Mouse (Mus musculus): ENCODE data around the gene Zbtb16. TPM values are rescaled to one million over a fixed set of nuclear protein-coding genes. Genes with fewer than 3 reads are reported as not detected.

The Zbtb16 gene
- polyA plus RNA-seq, 1 experiment from 2014 or later = 0.15 TPM

- peaks cover 39% of the 10 kb centered on the region for H3K27me3 ChIP-seq
- no peak for TF ChIP-seq CTCF (IDR thresholded peaks at IDR 0.05)
- CTCF ChIA-PET = no interaction called here
- no peak for DNase-seq (ENCODE audit: low read depth, low spot score)
- ATAC-seq = no peak
- in situ Hi-C loops (cut with MboI; ENCODE audit: low pct_unique_long_range_greater_than_20kb) = no loop called here
- POLR2A ChIA-PET = interaction anchor here (0.6 kb wide), 1 partner anchor 21 kb away, joined by 3 read pairs; no protein-coding TSS in a partner anchor
These were observed 82.1 kb downstream of the Zbtb16 start for GRCm38 (mm10) chr9:48753881-48754280.

GRCm38 (mm10) chr9:48751900-48752299 lies 84.1 kb downstream of the Zbtb16 start:
- in situ Hi-C loops (cut with MboI; ENCODE audit: low pct_unique_long_range_greater_than_20kb) = no loop called here
- no peak for ATAC-seq
- no peak for TF ChIP-seq CTCF (IDR thresholded peaks at IDR 0.05)
- H3K27me3 ChIP-seq = peaks cover 37% of the 10 kb centered on the region
- ChIA-PET CTCF (no interaction called here), POLR2A (interaction anchor here (0.6 to 0.9 kb wide), 2 partner anchors 14 to 528 kb away, joined by 4 read pairs; no protein-coding TSS in a partner anchor)
- DNase-seq (ENCODE audit: low read depth, low spot score) = no peak

DNA sequence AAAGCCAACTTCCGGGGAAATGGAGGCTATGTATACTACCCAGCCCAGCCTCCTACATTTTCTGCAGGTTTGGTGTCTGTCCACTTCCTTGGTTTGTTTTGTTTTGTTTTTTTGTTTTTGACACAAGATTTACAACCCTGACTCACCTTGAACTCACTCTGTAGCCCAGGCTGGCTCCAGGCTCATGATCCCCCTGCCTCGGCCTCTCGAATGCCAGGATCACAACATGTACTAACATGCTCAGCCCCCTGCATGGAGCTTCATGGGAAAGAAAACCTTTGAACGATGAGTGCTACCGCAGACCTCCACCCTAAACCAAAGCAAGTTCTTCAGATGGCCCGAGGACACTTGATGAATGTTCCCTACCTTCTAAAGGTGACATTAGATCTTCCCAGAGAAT lies 86.4 kb downstream of the Zbtb16 start:
- DNase-seq (ENCODE audit: low read depth, low spot score) (no peak), ATAC-seq (no peak)
- in situ Hi-C loops (cut with MboI; ENCODE audit: low pct_unique_long_range_greater_than_20kb) = no loop called here
- no peak for TF ChIP-seq CTCF (IDR thresholded peaks at IDR 0.05)
- peaks cover 37% of the 10 kb centered on the region for H3K27me3 ChIP-seq
- CTCF ChIA-PET = no interaction called here
- POLR2A ChIA-PET = no interaction called here

DNA sequence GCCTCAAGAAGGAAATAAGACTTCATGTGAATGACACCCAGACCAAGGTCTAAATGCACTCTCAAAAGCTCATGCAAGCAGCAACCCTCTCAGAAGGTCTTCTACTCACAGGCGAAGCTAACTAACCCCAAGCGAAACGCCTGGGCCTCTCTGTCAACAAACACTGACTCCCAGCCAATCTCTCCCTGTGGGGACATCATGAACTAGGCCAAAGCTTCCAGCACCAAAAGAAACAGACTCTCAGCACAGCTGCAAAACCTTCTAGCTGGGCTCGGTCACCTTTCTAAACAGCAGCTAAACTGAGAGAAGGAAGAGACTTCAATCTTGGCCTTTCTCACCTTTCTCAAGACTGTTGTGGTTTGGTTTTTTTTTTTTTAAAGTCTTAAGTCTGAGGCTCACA lies 86.9 kb downstream of the Zbtb16 start:
- POLR2A ChIA-PET = no interaction called here
- in situ Hi-C loops (cut with MboI; ENCODE audit: low pct_unique_long_range_greater_than_20kb) = no loop called here
- CTCF ChIA-PET = no interaction called here
- H3K27me3 ChIP-seq = peaks cover 40% of the 10 kb centered on the region
- DNase-seq (ENCODE audit: low read depth, low spot score) = no peak
- TF ChIP-seq CTCF (IDR thresholded peaks at IDR 0.05) = no peak
- no peak for ATAC-seq

GRCm38 (mm10) chr9:48748761-48749160 lies 87.3 kb downstream of the Zbtb16 start:
- H3K27me3 ChIP-seq = peaks cover 40% of the 10 kb centered on the region
- POLR2A ChIA-PET = no interaction called here
- CTCF ChIA-PET = no interaction called here
- DNase-seq (ENCODE audit: low read depth, low spot score) = no peak
- no peak for TF ChIP-seq CTCF (IDR thresholded peaks at IDR 0.05)
- no peak for ATAC-seq
- in situ Hi-C loops (cut with MboI; ENCODE audit: low pct_unique_long_range_greater_than_20kb) = no loop called here

GRCm38 (mm10) chr9:48748216-48748615 lies 87.8 kb downstream of the Zbtb16 start:
- in situ Hi-C loops (cut with MboI; ENCODE audit: low pct_unique_long_range_greater_than_20kb) = no loop called here
- H3K27me3 ChIP-seq = peaks cover 39% of the 10 kb centered on the region
- no peak for DNase-seq (ENCODE audit: low read depth, low spot score)
- ChIA-PET CTCF (no interaction called here), POLR2A (no interaction called here)
- ATAC-seq = no peak
- TF ChIP-seq CTCF (IDR thresholded peaks at IDR 0.05) = no peak

DNA sequence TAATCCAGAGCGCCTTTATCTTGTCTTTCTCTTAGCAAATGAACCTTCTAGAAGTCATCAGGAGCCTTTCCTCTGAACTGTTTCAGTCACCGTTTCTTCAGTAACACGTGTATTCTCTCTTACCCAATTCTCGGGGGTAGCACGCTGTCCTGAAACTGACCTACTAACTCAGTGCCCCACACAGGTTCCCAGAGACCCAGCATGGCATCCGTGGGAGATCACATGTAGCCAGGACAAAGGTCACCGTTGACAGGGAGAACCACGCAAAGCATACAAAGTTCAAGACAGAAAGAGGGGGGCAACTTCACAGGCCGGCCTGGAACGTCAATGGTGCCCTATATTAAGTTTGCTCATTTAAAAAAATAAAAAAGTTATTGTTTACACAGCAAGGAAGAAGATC lies 89.5 kb downstream of the Zbtb16 start:
- ChIA-PET POLR2A (no interaction called here), CTCF (no interaction called here)
- peaks cover 40% of the 10 kb centered on the region for H3K27me3 ChIP-seq
- no peak for ATAC-seq
- in situ Hi-C loops (cut with MboI; ENCODE audit: low pct_unique_long_range_greater_than_20kb) = no loop called here
- no peak for TF ChIP-seq CTCF (IDR thresholded peaks at IDR 0.05)
- DNase-seq (ENCODE audit: low read depth, low spot score) = no peak

DNA sequence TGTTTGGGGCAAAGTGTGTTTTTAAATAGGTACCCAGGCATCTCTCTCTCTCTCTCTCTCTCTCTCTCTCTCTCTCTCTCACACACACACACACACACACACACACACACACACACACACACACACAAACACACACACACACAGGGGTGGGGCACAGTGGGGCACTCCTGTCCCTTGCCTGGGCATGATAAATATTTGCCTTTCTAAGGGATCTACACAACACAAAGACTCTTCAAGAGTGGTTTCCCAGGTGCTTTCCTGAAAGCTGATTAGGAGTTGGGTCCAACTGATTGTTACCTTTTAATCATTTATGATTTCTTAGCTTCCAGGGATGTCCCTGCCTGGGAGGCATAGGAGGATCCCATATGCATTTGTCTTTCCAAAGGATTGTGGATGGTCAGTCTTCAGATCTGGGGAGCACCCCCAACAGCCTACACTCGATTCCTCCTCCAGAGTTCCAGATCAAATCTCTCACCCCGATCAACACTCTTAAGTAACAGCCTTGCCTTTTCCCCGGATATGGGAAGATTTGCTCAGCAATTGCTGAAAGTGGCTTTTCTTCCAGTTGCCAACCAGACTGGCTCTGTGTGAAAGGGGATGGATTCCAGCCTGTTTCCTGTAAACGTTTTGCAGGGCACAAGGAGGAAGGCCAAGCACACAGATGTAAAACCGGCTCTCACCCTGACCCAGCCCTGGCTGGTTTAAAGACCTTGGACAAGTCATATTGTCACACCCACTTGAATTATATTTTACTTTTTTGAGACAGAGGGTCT lies 90.5 kb downstream of the Zbtb16 start:
- ATAC-seq = no peak
- ChIA-PET POLR2A (no interaction called here), CTCF (no interaction called here)
- no peak for DNase-seq (ENCODE audit: low read depth, low spot score)
- peaks cover 38% of the 10 kb centered on the region for H3K27me3 ChIP-seq
- no peak for TF ChIP-seq CTCF (IDR thresholded peaks at IDR 0.05)
- in situ Hi-C loops (cut with MboI; ENCODE audit: low pct_unique_long_range_greater_than_20kb) = no loop called here

DNA sequence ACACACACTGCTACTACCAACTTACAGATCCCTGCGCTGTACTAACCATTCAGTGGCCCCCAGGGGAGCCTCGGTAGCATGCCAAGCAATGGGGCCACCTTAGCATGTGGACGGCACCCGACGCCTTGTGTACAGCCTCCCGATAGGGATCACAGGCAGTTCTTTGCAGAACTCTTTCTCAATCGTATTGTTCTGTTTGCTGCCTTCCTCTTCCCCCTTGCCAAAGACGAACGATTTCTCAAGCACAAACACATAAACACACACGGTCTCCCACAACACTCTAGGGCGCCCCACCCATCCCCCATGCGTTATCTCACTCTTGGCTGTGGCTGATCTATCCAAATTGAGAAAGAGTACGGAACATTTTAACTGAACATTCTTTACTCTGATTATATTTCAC lies 91.1 kb downstream of the Zbtb16 start:
- in situ Hi-C loops (cut with MboI; ENCODE audit: low pct_unique_long_range_greater_than_20kb) = no loop called here
- ATAC-seq = peak; percentile 29
- no peak for DNase-seq (ENCODE audit: low read depth, low spot score)

GRCm38 (mm10) chr9:48744451-48744850 lies 91.6 kb downstream of the Zbtb16 start:
- POLR2A ChIA-PET = no interaction called here
- TF ChIP-seq CTCF (IDR thresholded peaks at IDR 0.05) = no peak
- in situ Hi-C loops (cut with MboI; ENCODE audit: low pct_unique_long_range_greater_than_20kb) = no loop called here
- ATAC-seq (no peak), DNase-seq (ENCODE audit: low read depth, low spot score) (no peak)
- peaks cover 32% of the 10 kb centered on the region for H3K27me3 ChIP-seq
- CTCF ChIA-PET = no interaction called here

More for the DNA sequence above, 91.1 kb downstream of the Zbtb16 start:
- CTCF ChIA-PET = no interaction called here
- no peak for TF ChIP-seq CTCF (IDR thresholded peaks at IDR 0.05)
- H3K27me3 ChIP-seq = peaks cover 32% of the 10 kb centered on the region
- POLR2A ChIA-PET = no interaction called here

DNA sequence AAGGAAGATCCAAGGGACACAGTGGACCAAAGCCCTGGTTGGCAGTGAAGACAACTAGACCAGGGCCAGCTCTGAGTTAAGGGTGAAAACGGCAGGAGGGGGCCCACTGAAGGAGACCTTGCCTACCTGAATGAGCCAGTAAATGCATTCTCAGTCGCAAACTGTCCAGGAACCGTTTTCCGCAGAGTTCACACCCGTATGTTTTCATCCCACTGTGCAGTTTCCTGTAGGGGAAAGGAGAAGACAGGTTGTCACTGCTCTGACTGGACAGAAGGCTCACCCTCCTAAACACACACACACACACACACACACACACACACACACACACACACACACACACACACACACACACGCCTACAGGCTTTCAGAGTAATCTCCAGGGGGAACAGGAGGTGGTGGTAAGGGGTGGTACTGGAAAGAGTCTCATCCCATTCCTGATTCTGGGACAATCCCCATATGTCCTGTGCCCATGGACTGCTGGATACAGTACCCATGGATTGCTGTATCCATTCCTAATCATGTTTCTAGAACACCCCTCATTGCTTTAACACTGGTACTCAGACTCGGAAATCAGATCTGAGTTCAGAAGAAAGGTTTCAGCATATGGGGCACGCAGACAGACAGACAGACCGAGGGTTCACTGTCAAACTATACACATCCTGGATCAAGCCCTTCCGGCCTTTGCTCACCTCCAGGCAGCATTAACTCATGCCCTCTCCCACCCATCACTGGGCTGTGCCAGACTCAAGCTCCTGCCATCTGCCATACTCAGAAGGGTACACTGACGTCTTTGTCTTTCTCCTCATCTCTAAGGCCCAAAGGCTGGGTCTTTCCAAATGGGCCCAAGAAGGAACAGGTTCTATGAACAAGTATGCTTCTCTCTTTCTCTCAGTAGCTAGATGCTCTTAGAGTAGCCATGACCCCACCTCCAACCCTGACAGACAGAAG lies 92.4 kb downstream of the Zbtb16 start:
- DNase-seq (ENCODE audit: low read depth, low spot score) = no peak
- ChIA-PET POLR2A (no interaction called here), CTCF (no interaction called here)
- TF ChIP-seq CTCF (IDR thresholded peaks at IDR 0.05) = no peak
- in situ Hi-C loops (cut with MboI; ENCODE audit: low pct_unique_long_range_greater_than_20kb) = no loop called here
- ATAC-seq = no peak
- H3K27me3 ChIP-seq = peaks cover 32% of the 10 kb centered on the region

All from Patski (cell line).